Comparison of ENCODE assay signal across 23 mouse cellular contexts in genomic region chr10:61758904-61759303, GRCm38 (mm10). TPM values are rescaled to one million over a fixed set of nuclear protein-coding genes. Genes with fewer than 3 reads are reported as not detected.
DNase-seq lines count a peak whose midpoint lies in the region; ATAC-seq and TF ChIP-seq lines count a peak whose summit lies in the region.
"Had no signal": no experiment of that assay in that cellular context is flagged by ENCODE, and none has a peak within 500 bp of the region (broad histone marks: within the 10 kb centered on the region; RNA-seq: fewer than 3 reads in every experiment).

No protein-coding gene starts in this region.

- no peaks in the 10 kb centered on the region for H3K27me3 ChIP-seq in heart, embryonic 10.5 days (ENCODE audit: insufficient read depth, poor library complexity, severe bottlenecking)
- H3K27me3 ChIP-seq in heart, postnatal 0 days (ENCODE audit: control insufficient read depth, insufficient read depth, low read length): no peaks in the 10 kb centered on the region
- H3K27me3 ChIP-seq in C2C12 (ENCODE audit: control insufficient read depth, insufficient read depth, insufficient read length): no peaks in the 10 kb centered on the region
- H3K27me3 ChIP-seq in limb, embryonic 15.5 days: no peaks in the 10 kb centered on the region
- no peaks in the 10 kb centered on the region for H3K27me3 ChIP-seq in hindbrain, embryonic 10.5 days (ENCODE audit: insufficient read depth, poor library complexity, severe bottlenecking)
- no peaks in the 10 kb centered on the region for H3K27me3 ChIP-seq in midbrain, postnatal 0 days (ENCODE audit: insufficient read depth, low read length)
- H3K27me3 ChIP-seq: neural tube, embryonic 15.5 days; stomach, embryonic 15.5 days had no signal

- WGBS in heart, embryonic 10.5 days: 95% methylated on average over 2 of the region's 2 CpGs
- WGBS in heart, postnatal 0 days: 93% methylated on average over 2 of the region's 2 CpGs
- 93% methylated on average over 2 of the region's 2 CpGs for WGBS in limb, embryonic 15.5 days
- WGBS in hindbrain, embryonic 10.5 days: 94% methylated on average over 2 of the region's 2 CpGs
- WGBS in midbrain, postnatal 0 days: 100% methylated on average over 2 of the region's 2 CpGs

- H3K9me3 ChIP-seq in heart, embryonic 10.5 days: no peaks in the 10 kb centered on the region
- no peaks in the 10 kb centered on the region for H3K9me3 ChIP-seq in heart, postnatal 0 days (replicated peaks; ENCODE audit: control insufficient read depth, low read length)
- no peaks in the 10 kb centered on the region for H3K9me3 ChIP-seq in limb, embryonic 15.5 days
- no peaks in the 10 kb centered on the region for H3K9me3 ChIP-seq in hindbrain, embryonic 10.5 days
- H3K9me3 ChIP-seq in midbrain, postnatal 0 days (ENCODE audit: low read length): no peaks in the 10 kb centered on the region
- H3K9me3 ChIP-seq: megakaryocyte, embryonic 14.5 days; neural tube, embryonic 15.5 days; stomach, embryonic 15.5 days had no signal

- no peak for TF ChIP-seq CTCF in heart, postnatal 0 days (IDR thresholded peaks at IDR 0.05; ENCODE audit: low read depth)
- TF ChIP-seq CTCF in C2C12 (IDR thresholded peaks at IDR 0.05; ENCODE audit: control insufficient read depth, insufficient read depth, insufficient read length): no peak
- no peak for TF ChIP-seq CTCF in midbrain, postnatal 0 days (IDR thresholded peaks at IDR 0.05)

- no peaks in the 10 kb centered on the region for H3K79me3 ChIP-seq in C2C12 (ENCODE audit: low read depth)

- peaks cover 21% of the 10 kb centered on the region for H3K4me1 ChIP-seq in heart, embryonic 10.5 days
- peaks cover 26% of the 10 kb centered on the region for H3K4me1 ChIP-seq in heart, postnatal 0 days (ENCODE audit: control insufficient read depth, insufficient read depth)
- peaks cover 8% of the 10 kb centered on the region for H3K4me1 ChIP-seq in limb, embryonic 15.5 days
- H3K4me1 ChIP-seq in hindbrain, embryonic 10.5 days (replicated peaks): peaks cover 13% of the 10 kb centered on the region; the same call in 1 of the 2 replicates
- H3K4me1 ChIP-seq in midbrain, postnatal 0 days (ENCODE audit: insufficient read depth, low read length): no peaks in the 10 kb centered on the region
- H3K4me1 ChIP-seq: megakaryocyte, embryonic 14.5 days had no signal

- no peak overlapping the region for H3K4me3 ChIP-seq in heart, embryonic 10.5 days
- no peak overlapping the region for H3K4me3 ChIP-seq in heart, postnatal 0 days (ENCODE audit: low read depth, low read length)
- no peak overlapping the region for H3K4me3 ChIP-seq in C2C12 (ENCODE audit: insufficient read depth, poor library complexity, severe bottlenecking)
- no peak overlapping the region for H3K4me3 ChIP-seq in limb, embryonic 15.5 days
- no peak overlapping the region for H3K4me3 ChIP-seq in hindbrain, embryonic 10.5 days
- H3K4me3 ChIP-seq in midbrain, postnatal 0 days (ENCODE audit: low read depth, low read length): no peak overlapping the region
- H3K4me3 ChIP-seq: layer of hippocampus, adult 2 months; megakaryocyte, embryonic 14.5 days; neural tube, embryonic 15.5 days; stomach, embryonic 15.5 days had no signal

- peak overlapping the region; percentile 81; the same call in 1 of the 2 replicates for H3K27ac ChIP-seq in heart, embryonic 10.5 days
- peak overlapping the region; percentile 96 for H3K27ac ChIP-seq in heart, postnatal 0 days (ENCODE audit: low read depth)
- H3K27ac ChIP-seq in limb, embryonic 15.5 days: peak overlapping the region; percentile 55; the same call in 1 of the 2 replicates
- no peak overlapping the region for H3K27ac ChIP-seq in hindbrain, embryonic 10.5 days
- no peak overlapping the region for H3K27ac ChIP-seq in midbrain, postnatal 0 days (ENCODE audit: low read depth, low read length)
- H3K27ac ChIP-seq: layer of hippocampus, adult 2 months; neural tube, embryonic 15.5 days; stomach, embryonic 15.5 days had no signal

- H3K36me3 ChIP-seq in heart, embryonic 10.5 days: peaks cover 35% of the 10 kb centered on the region
- no peaks in the 10 kb centered on the region for H3K36me3 ChIP-seq in heart, postnatal 0 days (replicated peaks; ENCODE audit: control insufficient read depth, insufficient read depth, low read length)
- H3K36me3 ChIP-seq in C2C12 (ENCODE audit: control insufficient read depth, insufficient read depth): no peaks in the 10 kb centered on the region
- H3K36me3 ChIP-seq in limb, embryonic 15.5 days: peaks cover 25% of the 10 kb centered on the region
- H3K36me3 ChIP-seq in hindbrain, embryonic 10.5 days: peaks cover 57% of the 10 kb centered on the region
- peaks cover 10% of the 10 kb centered on the region for H3K36me3 ChIP-seq in midbrain, postnatal 0 days (ENCODE audit: insufficient read depth, low read length)

- no peak overlapping the region for H3K9ac ChIP-seq in heart, postnatal 0 days (replicated peaks; ENCODE audit: low read depth, low read length)
- H3K9ac ChIP-seq in limb, embryonic 15.5 days: no peak overlapping the region
- no peak overlapping the region for H3K9ac ChIP-seq in midbrain, postnatal 0 days (replicated peaks; ENCODE audit: low read length, poor library complexity, severe bottlenecking)
- H3K9ac ChIP-seq: liver, postnatal 0 days; neural tube, embryonic 15.5 days; stomach, embryonic 15.5 days had no signal

- H3K4me2 ChIP-seq in heart, postnatal 0 days (ENCODE audit: low read depth, low read length): no peak overlapping the region
- no peak overlapping the region for H3K4me2 ChIP-seq in limb, embryonic 15.5 days
- H3K4me2 ChIP-seq in midbrain, postnatal 0 days (ENCODE audit: low read depth, low read length, poor library complexity, severe bottlenecking): no peak overlapping the region
- H3K4me2 ChIP-seq: neural tube, embryonic 15.5 days; stomach, embryonic 15.5 days had no signal

- no peak for ATAC-seq in heart, postnatal 0 days (ENCODE audit: insufficient read depth, low read depth)
- no peak for ATAC-seq in limb, embryonic 15.5 days (ENCODE audit: insufficient number of reproducible peaks, low FRiP score, low TSS enrichment, low read depth)
- no peak for ATAC-seq in midbrain, postnatal 0 days (ENCODE audit: low FRiP score)
- ATAC-seq: hindbrain, postnatal 0 days; liver, postnatal 0 days had no signal

- H3K79me2 ChIP-seq in C2C12 (ENCODE audit: control insufficient read depth, insufficient read depth): no peaks in the 10 kb centered on the region

- DNase-seq in heart, embryonic 10.5 days (ENCODE audit: low spot score): no peak
- DNase-seq in heart, postnatal 14 days: no peak
- DNase-seq in heart, postnatal 0 days (ENCODE audit: low spot score): no peak
- no peak for DNase-seq in heart, adult 18-20 months
- no peak for DNase-seq in hindbrain, embryonic 10.5 days (ENCODE audit: low spot score)
- DNase-seq in midbrain, postnatal 0 days (ENCODE audit: low spot score): no peak
- DNase-seq: adrenal gland, adult 2 months; cerebellum, adult 8-10 months; kidney, adult 18-20 months; kidney, postnatal 14 days; layer of hippocampus, postnatal 36 days; liver; liver, postnatal 0 days; midbrain, embryonic 14.5 days; right cerebral cortex, postnatal 25 days; thymus, postnatal 14 days had no signal

- TF ChIP-seq EP300 in heart, postnatal 0 days (IDR thresholded peaks at IDR 0.05; ENCODE audit: low read depth): no peak

- H3ac ChIP-seq in C2C12 (ENCODE audit: control insufficient read depth, insufficient read length, low read depth): no peak overlapping the region

- intact Hi-C loops in heart, postnatal 14 days (cut with DNase I): no loop called here

TF ChIP-seq in C2C12, 6 proteins besides CTCF, POLR2A, EP300 and RAD21:
- TF ChIP-seq MYOD1 (IDR thresholded peaks at IDR 0.05; ENCODE audit: control insufficient read depth, insufficient read length, low read depth): peak; percentile 49
- no peak for TF ChIP-seq FOSL1 (IDR thresholded peaks at IDR 0.05; ENCODE audit: insufficient read depth, low read length, poor library complexity, severe bottlenecking)

RNA-seq across cellular contexts. Expression of gene H2afy2, which starts 25.0 kb away (rescaled TPM):
- 80.4 and 148 TPM in 2 replicates for polyA plus RNA-seq in heart, embryonic 10.5 days (2016; fragmentation: Nextera tagmentation; extraction: Ambion mirVana)
- 1 to 10 TPM; 5.4 to 5.6 TPM for total RNA-seq in heart, postnatal 14 days (2021)
- total RNA-seq in heart, postnatal 0 days (2014; rRNA removed; ENCODE audit: low replicate concordance): 10.7 and 17.0 TPM in 2 replicates
- polyA plus RNA-seq in heart, postnatal 0 days (2015; fragmentation: Nextera tagmentation; extraction: Ambion mirVana): 21.3 and 22.8 TPM in 2 replicates
- total RNA-seq in heart, adult 18-20 months (2021): 1 to 10 TPM; 3.6 to 5.0 TPM
- 10.5 TPM for polyA plus RNA-seq in C2C12 (2012; fragmentation: generic; extraction: Trizol)
- polyA plus RNA-seq in limb, embryonic 15.5 days (2015; fragmentation: Nextera tagmentation; extraction: Ambion mirVana): 127 and 144 TPM in 2 replicates
- 297 and 325 TPM in 2 replicates for polyA plus RNA-seq in hindbrain, embryonic 10.5 days (2016; fragmentation: Nextera tagmentation; extraction: Ambion mirVana)
- 116 and 123 TPM in 2 replicates for total RNA-seq in midbrain, postnatal 0 days (2014; rRNA removed)
- polyA plus RNA-seq in midbrain, postnatal 0 days (2015; fragmentation: Nextera tagmentation; extraction: Ambion mirVana): 185 and 206 TPM in 2 replicates

RNA-seq across cellular contexts. Expression of gene Aifm2, which starts 43.8 kb away (rescaled TPM):
- 13.1 and 23.0 TPM in 2 replicates for polyA plus RNA-seq in heart, embryonic 10.5 days (2016; fragmentation: Nextera tagmentation; extraction: Ambion mirVana)
- total RNA-seq in heart, postnatal 14 days (2021): 10 to 100 TPM; 31.3 to 34.6 TPM
- total RNA-seq in heart, postnatal 0 days (2014; rRNA removed; ENCODE audit: low replicate concordance): 34.7 and 53.4 TPM in 2 replicates
- polyA plus RNA-seq in heart, postnatal 0 days (2015; fragmentation: Nextera tagmentation; extraction: Ambion mirVana): 33.9 and 34.2 TPM in 2 replicates
- 10 to 100 TPM; 25.6 to 32.3 TPM for total RNA-seq in heart, adult 18-20 months (2021)
- polyA plus RNA-seq in C2C12 (2012; fragmentation: generic; extraction: Trizol): 12.4 TPM
- 12.5 and 14.9 TPM in 2 replicates for polyA plus RNA-seq in limb, embryonic 15.5 days (2015; fragmentation: Nextera tagmentation; extraction: Ambion mirVana)
- polyA plus RNA-seq in hindbrain, embryonic 10.5 days (2016; fragmentation: Nextera tagmentation; extraction: Ambion mirVana): 5.1 and 8.2 TPM in 2 replicates
- 21.4 and 27.4 TPM in 2 replicates for total RNA-seq in midbrain, postnatal 0 days (2014; rRNA removed)
- 18.6 and 19.2 TPM in 2 replicates for polyA plus RNA-seq in midbrain, postnatal 0 days (2015; fragmentation: Nextera tagmentation; extraction: Ambion mirVana)

Comparison
In these comparisons a context has a peak if more than half of its experiments do, and no peak if none do; other contexts are left out.
1. H3K27ac ChIP-seq: peak in heart, embryonic 10.5 days (single experiment), heart, postnatal 0 days (single experiment) and limb, embryonic 15.5 days (single experiment); none in hindbrain, embryonic 10.5 days (single experiment) and midbrain, postnatal 0 days (single experiment).